Mouse (Mus musculus): ENCODE results near the gene Suv39h2.
A peak's percentile ranks its signal among the peaks of the same experiment; 100 is the strongest.

Gene Suv39h2

DNA sequence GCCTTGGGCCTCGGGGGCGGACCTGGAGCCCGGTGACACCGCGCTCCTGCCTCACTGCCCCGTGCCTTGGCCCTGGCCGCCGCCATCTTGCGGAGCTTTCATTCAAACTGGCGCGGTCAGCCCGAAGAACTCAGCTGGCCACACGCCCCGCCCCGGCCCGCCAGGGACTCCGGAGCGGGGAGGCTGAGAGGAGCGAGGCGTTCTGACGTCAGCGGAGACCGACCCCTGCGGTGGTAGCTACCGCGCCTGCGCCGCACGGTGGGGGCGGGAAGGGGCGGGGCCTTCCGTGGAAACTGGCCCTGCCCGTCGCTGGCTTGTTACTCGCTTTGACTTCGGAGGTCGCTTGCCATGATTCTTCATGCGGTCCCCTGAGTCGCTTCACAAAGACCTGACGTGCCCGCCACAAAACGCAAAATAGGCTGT lies at the start of gene Suv39h2:
TSS of gene Suv39h2 (minus strand) at position 171 of the 423 bp plus-strand sequence.
- peak; percentile 99 for DNase-seq (ENCODE audit: low spot score)

DNA sequence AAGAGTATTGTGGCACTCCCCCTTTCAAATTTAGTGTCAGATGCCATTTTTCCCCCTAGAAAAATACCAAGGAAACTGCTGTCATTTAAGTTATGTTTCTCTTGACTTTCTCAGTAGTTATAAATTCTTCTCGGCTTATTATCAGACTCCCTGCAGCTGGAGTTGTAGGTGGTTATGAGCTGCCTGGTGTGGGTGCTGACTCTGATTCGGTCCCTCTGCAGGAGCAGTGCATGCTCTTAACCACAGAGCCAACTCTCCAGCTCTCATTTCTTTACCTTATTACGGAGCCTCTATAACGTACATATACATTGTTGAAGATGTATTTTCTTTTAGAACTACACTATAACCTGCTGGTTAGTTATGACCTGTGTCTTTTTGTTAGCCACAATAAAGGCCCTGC lies 47.7 kb upstream of the Suv39h2 start:
- no peak for DNase-seq (ENCODE audit: low spot score)

DNA sequence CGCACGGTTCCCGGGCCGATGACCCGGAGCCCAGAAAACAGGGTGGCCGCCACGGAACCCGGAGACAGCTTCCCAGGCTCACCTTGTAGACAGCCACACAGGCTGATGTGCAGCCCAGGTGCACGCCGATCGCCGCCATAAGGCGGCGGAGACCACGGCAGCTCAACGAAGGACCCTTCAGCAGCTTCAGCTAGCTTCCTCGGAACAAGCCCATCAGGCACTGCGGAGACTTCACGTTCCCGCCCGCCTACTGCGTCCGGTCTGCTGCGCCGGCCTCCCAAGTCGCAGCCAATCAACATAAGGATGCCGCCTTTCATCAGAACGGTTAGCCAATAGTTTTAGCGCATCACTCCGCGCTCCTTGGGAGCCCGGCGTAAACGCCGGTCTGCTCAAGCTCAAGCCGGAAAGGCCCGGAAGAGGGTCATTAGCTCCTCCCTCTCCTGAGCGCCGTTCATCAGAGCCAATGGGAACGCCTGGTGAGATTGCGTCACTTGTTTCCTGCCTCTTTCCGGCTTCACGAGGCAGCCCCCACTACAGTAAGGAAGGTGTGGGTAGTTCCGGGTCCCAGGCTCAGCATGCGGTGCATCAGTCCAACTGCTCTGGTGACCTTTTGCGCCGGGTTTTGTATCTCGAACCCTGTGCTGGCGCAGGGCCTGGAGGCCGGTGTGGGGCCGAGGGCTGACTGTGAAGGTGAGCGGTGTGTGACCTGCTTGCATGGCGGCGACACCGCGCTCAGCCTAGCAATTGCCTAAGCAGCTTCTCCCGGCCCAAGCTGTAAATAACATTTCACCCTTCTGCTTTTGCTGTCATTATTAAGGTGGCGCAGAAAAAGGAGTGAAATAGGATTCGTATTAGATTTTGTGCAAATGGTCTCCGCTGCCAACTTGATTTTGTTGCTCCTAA lies 38.0 kb upstream of the Suv39h2 start, which contains the start of the genes Gm45902, Hspa14 and Cdnf:
TSS of gene Gm45902 (minus strand) at position 239 of the 903 bp plus-strand sequence.
TSS of gene Hspa14 (minus strand) at position 263 of the 903 bp plus-strand sequence.
TSS of gene Cdnf (plus strand) at position 479 of the 903 bp plus-strand sequence.
- peak; percentile 92 for DNase-seq (ENCODE audit: low spot score)

DNA sequence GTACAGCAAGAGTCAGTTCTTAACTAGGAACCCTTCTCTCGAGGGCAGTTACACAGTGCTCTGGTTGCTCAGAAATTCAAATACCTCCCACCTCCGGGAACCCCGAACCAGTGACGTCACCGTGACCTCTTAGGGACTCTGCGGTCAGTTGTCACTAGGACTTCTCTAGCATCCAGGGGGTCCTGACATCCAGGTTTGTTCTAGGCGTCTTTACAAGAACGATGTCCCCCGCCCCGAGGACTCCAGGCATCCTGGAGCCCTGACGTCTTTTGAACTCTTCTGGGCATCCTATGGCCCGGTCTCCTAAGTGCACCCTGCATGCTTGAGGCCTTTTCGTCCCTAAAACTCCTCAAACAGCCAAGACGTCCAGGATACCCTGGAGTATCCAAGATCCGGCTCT lies 37.2 kb upstream of the Suv39h2 start:
- peak; percentile 62 for DNase-seq (ENCODE audit: low spot score)

DNA sequence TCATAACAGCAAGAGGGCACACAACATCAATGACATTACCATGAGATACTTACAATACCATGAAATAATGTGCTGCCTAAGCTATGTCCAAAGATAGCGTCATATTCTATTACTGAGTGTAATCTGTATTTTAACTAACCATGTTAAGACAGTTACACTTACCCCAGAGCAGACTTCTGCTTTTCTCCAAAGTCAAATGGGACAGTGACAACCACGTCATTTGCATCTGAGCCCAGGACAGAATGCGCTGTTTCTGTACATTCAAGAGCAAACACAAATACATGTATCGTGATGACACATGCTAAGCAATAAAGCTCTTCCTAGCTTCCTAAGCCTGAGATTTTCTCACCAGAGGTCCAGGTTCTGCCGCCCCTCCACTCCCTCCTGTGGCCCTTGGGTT lies 26.1 kb upstream of the Suv39h2 start:
- no peak for DNase-seq (ENCODE audit: low spot score)

DNA sequence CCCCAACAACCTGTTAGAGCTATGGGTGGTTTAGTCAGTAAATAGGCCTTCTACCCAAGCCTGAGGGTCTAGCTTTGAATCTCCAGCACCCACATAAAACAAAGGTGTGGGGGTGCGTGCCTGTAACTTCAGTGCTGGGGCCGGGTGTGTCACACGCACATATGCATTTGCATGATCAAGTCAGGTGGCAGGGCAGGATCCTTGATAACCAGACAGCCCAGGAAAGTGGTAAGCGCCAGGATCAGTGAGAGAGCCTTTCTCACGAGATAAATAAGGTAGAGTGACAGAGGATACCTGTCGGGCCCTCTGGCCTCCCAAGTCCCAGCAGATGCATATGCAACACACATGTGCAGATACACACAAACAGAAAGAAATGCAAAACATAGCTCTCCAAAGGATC lies 24.7 kb upstream of the Suv39h2 start:
- no peak for DNase-seq (ENCODE audit: low spot score)

DNA sequence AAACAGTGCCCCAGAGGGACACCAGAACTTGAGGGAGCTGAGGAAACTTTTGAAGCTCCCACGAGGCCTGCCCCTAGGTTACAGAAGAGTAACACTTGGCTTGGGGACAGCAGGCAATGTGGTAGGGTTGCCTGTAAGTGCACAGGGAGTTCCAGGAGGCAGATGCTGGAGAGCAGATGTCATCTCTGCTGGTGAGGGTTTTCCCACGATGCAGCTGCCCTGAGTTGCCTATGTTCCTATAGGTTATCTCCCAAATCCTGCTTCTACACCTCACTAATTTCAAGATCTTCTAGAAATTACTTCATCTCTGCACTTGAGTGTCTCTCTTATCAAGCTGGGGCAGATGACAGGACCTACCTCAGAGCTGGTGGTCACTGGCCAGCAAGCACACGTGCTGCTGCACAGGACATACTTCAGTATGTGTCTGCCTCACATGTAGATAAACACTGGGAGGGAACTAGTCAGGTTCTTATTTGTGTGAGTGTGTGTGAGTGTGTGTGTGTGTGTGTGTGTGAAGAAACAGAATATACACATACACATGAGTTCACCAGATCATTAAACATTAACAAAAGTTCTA lies 19.1 kb upstream of the Suv39h2 start:
- no peak for DNase-seq (ENCODE audit: low spot score)

DNA sequence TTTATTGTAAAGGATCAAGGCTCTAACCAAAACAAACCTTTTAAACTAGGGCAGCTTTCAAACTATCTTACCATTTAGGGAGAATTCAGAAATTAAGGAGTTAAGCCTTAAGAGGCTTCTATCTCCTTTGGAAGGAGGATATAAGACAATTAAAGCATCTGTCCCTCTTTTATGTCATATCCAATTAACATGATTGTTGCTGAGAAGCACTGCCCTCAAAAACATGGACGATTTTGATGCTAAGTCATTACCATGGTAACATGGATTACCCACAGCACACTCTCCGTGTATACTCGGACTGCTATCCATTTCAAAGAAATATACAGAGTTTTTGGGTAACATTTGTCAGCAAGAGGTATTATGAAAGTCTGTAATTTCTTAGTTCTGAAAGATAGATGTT lies 15.0 kb upstream of the Suv39h2 start:
- DNase-seq (ENCODE audit: low spot score) = no peak

DNA sequence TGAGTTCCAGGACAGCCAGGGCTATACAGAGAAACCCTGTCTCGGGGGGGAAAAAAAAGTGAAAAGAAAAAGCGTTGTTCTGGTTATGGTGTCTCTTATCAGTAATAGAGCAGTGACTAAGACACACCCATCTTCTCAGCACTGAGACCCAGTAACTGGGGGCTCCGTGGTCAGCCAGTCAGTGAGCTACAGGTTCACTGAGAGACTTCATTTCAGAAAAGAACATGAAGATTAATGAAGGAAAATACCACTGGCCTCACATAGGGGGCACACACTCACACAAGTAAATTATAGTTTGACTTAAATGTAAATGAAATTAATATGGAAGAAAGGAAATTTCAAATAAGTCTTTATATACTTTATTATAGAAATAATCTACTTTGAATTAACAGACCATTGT lies 5.4 kb upstream of the Suv39h2 start:
- no peak for DNase-seq (ENCODE audit: low spot score)

DNA sequence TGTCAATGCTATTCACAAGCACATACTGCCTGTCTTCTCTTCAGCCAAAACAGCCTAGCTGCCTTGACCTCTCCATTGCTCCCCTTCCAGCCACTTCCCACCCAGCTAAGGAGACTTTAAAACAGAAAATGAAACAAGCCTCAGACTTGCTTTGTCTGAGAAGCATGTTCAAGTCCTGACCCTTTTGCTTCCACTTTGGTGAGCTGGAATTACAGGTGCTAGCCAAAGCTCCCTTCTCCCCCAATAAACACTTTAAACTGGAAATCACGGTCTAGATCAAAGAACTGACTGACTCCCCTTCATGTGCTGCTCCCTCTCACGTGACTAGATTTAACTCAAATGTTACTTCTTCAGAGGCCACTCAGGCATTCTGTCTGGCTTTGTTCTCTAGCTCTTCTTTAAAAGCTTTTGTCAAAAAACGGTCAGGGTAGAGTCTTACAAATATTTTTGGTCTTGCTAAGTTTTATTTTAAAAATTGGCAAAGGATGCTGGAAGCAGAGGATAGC lies 968 bp upstream of the Suv39h2 start:
- no peak for DNase-seq (ENCODE audit: low spot score)

DNA sequence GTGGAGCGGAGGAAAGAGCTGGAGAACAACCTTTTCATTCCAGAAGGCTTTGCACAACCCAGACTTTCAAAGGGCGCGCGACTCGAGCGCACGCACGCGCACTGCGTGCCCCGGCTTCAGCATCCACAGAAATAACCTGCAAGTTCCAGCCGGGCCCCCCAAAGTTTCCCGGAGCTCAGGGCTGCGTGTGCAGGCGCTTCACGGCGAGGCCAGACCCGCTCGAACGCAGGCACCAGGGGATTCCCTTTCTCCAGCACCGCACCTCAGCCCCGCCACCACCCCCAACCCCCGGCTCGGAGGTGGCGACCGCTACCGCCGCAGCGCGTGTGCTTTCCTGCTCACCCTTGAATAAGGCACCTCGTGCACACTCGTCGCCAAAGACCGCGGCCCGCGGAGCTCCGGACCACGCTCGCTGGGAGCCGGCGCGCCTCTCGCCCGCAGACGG lies 448 bp downstream of the Suv39h2 start:
- DNase-seq (ENCODE audit: low spot score) = peak; percentile 73

DNA sequence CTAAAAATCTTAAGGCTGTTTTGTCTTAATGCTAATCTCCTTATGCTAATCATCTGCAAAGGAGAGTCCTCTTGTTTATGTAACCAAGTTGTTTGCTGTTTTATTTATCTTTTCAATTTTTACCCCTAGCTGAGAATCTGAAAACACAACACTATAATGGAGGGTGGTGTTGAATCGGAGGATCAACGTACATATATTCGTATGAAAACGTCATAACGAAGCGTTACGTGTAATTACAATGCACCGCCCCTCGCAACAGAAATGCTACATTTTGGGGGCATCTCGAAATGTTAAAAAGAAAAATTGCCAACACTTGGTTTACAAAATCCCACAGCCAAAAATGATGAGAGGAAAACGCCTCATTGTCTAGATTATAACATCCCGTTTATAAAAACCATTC lies 940 bp downstream of the Suv39h2 start:
- no peak for DNase-seq (ENCODE audit: low spot score)

DNA sequence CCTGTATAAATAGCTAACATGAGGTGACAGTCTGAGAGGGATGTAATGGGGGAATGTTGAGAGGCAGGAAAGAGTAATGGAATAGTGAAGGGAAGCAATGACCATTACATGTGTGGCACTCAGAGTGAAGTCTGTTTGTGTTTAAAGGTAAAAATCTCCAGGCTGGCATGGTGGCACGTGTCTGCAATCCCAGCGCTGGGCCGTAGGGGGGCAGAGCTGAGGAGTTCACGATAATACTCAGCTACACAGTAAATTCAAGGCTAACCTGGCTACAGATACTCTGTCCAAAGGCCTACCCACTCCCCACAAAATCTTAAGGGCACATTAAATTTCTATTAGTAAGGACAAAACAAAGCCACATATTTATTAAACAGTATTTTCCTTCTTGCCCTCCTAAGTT lies 18.2 kb downstream of the Suv39h2 start:
- no peak for DNase-seq (ENCODE audit: low spot score)

DNA sequence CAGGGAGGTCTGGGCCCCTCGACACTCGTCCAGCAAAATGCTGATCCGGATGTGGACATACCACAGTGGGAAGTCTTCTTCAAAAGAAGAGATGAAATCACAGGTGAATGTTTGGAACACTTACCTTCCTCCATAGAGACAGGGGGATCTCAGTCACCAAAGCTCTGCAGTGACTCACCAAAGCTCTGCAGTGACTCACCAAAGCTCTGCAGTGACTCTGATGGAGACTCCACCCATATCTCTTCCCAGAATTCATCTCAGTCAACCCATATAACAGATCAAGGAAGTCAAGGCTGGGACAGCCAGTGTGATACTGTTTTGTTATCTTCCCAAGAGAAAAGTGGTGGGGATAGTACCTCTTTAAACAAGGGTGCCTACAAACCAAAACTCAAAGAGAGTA lies 21.7 kb downstream of the Suv39h2 start:
- DNase-seq (ENCODE audit: low spot score) = no peak

DNA sequence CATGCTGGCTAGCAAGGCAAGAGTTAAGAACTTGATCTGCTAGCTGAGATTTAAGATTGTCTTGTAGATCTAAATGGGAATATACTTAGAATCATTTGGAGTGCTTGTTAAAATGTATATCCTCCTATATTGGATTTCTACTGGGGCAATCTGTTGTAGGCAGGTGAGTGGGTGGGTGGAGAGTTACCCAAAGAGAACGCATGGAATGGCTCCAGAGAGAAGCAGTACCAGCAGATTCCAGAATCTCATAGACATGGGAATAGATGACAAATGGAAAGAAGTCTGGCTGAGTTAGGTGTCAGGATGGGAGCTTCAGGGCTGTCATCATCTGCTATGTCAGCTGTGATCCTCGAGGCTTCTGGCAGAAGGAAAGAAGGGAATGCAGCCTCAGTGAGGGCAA lies 25.4 kb downstream of the Suv39h2 start:
- no peak for DNase-seq (ENCODE audit: low spot score)

DNA sequence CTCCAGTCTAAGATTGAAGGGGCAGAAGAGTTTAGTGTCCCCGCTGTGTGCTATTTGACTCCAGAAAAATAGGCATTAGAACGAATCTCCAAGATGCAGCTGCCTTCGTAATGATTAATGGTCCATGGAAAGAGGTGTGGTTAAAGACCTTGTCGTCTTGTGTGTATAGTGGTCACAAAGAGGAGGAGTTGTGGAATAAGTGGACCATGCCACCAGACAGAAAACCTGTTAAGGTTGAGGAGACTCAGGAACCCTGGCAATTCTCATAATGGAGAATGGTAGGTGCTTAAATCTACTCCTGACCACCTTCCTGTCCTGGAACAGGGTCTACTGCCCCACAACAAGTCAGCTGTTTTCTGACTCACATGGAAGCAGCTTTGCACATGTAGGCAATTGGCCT lies 28.8 kb downstream of the Suv39h2 start:
- no peak for DNase-seq (ENCODE audit: low spot score)

DNA sequence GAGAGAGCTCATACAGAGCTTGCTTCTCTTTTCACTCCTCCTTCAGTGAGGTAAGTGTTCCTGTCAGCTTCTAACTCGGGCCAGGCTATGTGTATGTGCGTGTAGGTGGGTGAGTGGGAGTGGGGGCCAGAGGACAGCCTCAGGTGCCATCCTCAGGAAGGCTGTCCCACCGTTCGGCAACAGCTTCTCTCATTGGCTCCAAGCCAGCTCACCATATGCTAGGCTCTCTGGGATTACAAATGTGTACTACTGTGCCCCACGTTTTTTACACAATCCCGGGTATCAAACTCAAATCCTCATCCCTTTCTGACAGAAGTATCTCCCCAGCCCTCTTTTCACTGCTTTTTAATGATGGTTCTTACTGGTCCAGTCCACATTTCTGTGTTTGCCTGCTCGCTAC lies 30.6 kb downstream of the Suv39h2 start:
- no peak for DNase-seq (ENCODE audit: low spot score)

DNA sequence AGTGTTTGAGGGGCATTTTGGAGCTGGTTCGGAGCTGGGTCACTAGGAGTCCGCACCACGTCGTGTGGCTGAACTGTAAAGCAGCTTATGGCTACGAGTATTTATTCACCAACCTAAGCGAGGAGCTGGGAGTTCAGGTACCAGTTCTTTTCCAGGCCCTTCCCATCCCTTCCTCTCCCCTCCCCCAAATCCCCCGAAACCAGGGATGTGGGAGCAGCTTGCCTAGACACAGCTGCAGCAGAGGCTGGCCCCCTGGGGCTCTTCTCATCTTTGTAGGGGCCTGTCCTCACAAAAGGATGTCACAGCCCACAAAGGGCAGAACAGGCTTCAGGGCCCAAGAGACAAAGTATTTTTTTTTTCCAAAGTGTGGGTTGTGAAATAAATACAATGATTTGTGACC lies 36.9 kb downstream of the Suv39h2 start:
- no peak for DNase-seq (ENCODE audit: low spot score)

DNA sequence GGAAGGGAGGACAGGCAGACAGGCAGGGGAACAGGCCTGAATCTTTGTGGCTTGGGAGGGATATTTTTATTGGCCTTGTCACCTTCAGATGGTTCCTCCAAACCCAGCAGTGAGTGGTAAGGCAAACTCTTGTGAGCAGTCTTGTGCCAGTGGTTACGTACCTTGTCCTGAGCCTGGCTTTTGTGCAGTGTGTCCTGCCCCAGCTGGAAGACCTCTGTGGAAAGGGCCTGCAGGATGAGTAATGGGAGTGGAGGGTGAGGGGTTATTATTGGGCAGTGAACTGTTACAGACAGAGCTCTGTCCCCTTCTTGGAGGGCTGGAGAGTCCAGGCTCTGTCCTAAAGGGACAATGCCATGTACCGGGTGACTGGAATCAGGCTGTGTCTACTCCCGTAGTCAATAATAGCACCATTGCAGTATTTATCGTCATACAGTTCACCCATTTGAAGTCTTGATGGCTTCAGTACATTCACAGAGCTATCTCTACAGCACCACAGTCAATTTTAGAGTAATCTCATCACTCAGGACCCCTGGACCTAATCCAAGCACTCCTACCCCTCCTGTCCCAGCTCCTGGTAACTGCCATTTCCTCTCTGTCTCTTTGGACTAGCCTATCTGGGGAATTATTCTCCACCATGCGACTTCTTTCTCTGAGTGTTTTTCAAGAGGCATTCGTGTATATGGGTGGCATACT lies 39.3 kb downstream of the Suv39h2 start:
- DNase-seq (ENCODE audit: low spot score) = no peak

DNA sequence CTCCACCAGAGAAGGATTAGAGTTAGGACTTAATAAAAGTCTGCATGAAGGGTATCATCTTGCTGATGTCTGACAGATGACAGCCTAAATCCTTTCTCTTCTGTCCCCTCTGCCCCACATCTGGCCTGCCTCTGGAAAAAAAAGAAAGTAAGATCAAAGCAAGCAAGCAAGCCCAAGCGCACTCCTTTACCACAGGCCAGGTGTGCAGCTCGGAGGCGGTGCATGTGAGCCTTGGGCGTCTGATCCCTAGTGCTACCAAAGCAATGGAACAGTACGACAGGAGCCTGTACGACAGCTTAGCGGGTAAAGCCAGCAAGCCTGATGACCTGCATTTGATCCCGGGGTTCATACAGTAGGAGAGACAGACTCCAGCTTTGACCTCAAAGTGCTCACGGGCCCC lies 43.9 kb downstream of the Suv39h2 start:
- DNase-seq (ENCODE audit: low spot score) = no peak

DNA sequence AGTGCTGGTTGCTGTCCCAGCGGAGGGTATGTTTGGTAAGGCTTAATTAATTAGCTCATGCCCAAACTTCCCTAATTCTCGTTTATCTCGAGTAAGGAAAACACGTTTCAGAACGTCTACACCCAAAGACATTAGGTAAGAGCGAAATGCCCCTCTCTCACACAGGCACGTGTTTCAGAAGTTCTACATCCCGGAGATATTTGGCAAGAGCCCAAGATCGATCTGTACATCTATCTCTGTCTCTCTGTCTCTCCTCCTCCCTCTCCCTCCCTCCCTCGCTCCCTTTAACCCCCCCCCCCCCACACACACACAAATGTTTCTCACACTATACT lies 50.3 kb downstream of the Suv39h2 start:
- no peak for DNase-seq (ENCODE audit: low spot score)

DNA sequence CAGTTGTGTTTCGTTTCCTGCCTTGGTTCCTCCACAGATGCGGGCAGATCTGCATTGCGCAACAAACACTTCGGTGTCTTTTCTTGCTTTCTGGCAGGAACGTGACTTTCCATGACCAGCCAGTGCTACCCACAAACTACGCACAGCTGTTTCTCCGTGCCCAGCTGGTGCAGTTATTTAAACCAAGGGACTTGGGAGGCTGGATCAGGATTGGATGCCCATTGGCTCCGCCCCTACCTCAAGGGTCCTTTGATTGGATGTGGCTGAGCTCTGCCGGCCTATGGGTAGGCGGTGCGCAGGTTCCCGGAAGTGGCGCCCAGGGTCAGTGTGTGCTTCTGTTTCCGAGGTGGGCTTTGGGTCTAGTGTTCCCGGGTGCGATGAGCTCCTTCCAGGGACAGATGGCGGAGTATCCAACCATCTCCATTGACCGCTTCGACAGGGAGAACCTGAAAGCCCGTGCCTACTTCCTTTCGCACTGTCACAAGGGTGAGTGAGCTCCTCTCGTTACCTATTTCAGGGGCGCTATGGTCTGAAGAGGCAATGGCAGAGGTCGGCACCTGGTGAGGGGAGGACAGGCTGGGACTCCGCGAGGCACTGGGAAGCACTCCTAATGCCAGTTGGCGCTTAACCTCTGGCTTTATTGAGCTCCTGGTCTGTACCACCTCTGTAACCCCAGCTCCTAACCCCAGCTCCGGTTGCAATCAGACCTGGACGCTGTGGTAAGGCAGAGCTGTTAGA lies 50.8 kb downstream of the Suv39h2 start, which contains the start of gene Dclre1c:
TSS of gene Dclre1c (plus strand) at position 291 of the 738 bp plus-strand sequence.
- DNase-seq (ENCODE audit: low spot score) = peak; percentile 90
